Mouse (Mus musculus): ENCODE measurements around the gene Plekha5.

- no peak for TF ChIP-seq CTCF (IDR thresholded peaks at IDR 0.05; ENCODE audit: extremely low read depth, insufficient read length, insufficient replicate concordance, low read depth, low read length)
- TF ChIP-seq POLR2A (IDR thresholded peaks at IDR 0.05; ENCODE audit: low read depth, low read length): no peak
Observed at GRCm38 (mm10) chr6:140630306-140630705, 206.5 kb downstream of the Plekha5 start.
